Mouse (Mus musculus) right cerebral cortex, postnatal 25 days (tissue): ENCODE data around the gene Rbm5.

Experiments
- DNase-seq: peaks from one replicate; pipeline ENCODE4 v3.0.0; 2022

Rbm5 gene

DNA sequence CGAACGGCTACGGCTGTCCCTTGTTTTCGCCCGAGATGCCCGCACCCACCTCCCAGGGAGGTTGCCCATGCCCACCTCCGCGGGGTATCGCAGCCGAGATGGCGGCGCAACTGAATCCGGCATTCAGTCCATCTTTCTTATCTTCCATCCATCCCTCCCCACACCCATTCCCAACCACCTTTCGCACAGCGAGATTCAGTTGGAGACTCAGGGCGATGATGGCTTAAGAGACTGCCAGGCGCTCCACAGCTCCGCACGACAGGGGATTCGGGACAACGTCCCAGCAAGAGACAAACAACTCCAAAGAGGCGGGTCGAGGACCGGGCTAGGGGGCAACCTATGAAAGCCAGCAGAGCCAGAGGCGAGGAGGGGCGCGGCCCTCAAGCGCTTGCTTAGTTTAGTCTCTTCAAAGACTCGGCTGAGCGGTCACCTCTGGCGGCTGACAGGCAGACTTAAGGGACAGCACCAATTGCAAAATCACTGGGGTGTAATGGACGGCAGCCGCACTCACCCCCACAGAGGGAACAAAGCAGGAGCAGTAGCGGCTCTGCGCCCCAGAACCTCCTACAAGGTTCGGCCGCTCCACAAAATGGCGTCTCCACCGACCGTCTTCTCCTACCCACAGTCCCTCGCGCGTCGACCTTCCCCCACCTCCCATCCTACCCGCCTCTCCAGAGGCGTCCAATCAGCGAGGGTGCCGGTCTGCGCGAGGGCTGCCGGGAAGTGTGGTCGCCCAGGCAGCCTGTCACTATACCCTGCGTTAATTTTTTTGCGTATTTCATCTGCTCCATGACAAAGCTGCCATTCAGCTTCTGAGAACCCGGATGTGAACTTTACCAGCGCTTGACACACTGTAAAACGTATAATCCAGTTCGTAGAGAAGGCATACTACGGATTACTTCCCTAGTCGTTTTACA is at the start of gene Rbm5:
Gene Rbm5, minus strand, starts transcription at position 623 of the 917 bp plus-strand sequence.
- peak; percentile 95 for DNase-seq

GRCm38 (mm10) chr9:107812132-107812531 is 41.3 kb upstream of the Rbm5 start:
- DNase-seq = no peak

DNA sequence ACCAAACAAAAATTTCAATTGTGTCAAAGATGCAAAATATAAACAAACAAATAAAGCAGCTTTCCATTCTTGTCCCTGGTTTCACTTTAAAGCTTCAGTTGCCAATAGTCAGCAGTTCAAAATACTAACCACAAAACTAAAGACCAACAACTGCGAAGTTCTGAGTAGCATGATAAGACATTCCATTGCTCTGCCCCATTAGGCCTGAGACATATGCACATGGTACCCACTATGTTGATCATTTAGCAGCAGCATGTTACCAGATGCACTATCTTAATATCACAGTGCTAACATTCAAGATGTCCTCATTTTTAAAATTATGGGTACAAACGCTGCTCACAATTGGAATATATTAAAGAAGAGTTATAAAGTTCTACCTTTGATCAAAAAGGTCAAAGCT is 40.2 kb upstream of the Rbm5 start:
- no peak for DNase-seq

DNA sequence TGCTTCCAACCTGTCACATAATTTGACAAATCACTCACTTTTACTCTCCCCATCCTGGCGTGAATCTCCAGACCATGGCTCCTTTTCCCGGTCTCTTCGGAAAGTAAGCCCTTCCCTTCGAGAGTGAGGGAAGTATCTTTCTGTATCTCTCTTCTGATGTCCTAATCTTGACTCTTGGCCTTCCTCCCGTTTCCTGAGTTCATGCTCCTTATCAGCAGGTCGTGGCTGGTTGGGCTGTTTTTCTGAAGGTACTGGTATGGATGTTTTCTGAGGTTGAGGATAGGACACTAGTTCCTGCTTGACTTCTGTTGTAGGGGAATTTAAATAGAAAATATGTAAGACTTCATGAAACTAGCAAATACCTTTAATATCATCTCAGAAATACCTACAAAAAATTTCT is 20.9 kb upstream of the Rbm5 start:
- no peak for DNase-seq

DNA sequence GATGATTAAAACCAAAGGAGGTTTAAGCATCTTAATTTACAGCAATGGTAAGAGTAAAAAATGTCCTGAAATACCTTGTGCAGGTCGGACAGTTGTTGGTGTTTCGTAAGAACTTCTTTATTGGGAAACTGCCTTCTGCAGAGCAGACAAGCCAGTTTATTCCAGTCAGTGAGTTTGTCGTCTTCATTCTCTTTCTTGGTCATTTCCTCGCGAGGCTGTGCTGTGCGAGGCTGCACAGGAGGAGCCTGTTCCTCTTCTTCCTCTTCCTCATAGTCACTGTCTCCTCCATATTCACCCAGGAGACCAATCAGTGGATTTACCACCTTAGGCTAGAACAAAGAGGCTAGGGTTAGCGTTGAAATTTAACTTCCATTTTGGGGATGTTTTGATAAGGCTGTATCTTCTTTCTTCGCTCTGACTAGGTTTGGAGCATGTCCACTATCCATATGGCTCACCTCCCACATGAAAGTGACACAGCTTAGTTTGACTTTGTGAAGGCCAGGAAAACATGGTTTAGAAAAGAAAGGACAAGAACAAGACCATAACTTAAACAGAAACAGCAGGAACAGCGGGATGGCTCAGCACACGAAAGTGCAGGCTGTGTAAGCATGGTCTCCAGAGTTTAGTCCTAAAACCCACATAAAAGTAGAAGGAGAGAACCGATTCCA is 11.9 kb upstream of the Rbm5 start:
- peak; percentile 9 for DNase-seq

GRCm38 (mm10) chr9:107776809-107777208 is 6.0 kb upstream of the Rbm5 start:
- DNase-seq = no peak

DNA sequence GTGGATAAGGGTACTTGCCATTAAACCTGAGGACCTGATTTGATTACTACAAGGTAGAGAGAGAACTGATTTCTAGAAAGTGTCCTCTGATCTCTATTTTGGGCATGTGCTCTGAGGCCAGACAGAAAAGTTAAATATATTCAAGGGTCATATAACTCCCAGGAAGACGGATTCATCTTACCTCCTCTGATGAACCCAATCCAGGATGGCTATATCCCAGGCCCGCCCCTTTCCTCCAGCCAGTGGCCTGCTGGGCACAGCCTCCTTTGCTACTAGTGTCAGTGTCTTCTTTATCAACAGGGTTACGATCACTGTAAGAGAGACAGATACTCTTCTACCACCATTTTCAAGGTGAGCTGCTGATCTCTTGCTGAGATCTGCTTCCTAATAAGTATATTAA is 3.6 kb upstream of the Rbm5 start:
- DNase-seq = no peak

GRCm38 (mm10) chr9:107771782-107772181 is 986 bp upstream of the Rbm5 start:
- no peak for DNase-seq

DNA sequence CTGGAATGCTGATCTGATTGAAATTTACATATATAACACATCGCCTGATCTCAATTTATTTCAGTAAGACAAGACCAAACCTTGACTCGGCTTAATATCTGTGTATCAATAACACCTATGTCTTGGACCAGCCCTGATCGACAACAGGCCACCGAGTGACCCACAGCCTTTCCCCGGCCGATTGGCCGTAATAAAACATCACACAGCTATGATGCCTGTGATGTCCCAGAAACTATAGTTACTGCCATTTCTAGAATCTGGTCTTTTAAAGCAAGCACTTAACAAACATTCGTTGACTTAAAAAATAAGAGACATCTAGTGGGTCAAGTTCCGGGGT is 791 bp downstream of the Rbm5 start:
- DNase-seq = no peak

DNA sequence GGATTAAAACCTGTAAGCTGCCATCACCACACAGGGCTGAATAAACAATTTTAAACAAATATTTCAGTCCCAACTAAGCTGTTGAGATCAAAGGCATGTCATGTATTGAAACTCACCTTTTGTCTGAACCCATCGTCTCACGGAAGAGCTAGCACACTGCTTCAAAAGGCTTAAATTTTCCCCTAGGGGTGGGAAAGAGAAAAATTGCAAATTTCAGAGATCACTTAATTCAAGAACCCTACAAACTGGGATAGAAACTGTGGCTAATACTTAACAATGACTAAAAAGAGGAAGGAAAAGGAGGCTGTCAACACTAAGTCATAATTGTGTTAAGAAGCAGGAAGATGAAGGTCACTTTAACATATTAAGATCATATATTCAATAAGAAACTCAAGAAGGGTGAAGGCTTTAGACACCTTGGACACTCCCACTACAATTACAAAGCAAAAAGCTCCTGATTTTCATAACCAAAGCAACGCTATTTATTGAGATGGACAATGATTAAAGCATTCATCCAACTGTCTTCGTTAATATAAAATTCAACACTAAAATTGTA is 1.3 kb downstream of the Rbm5 start:
- DNase-seq = no peak

DNA sequence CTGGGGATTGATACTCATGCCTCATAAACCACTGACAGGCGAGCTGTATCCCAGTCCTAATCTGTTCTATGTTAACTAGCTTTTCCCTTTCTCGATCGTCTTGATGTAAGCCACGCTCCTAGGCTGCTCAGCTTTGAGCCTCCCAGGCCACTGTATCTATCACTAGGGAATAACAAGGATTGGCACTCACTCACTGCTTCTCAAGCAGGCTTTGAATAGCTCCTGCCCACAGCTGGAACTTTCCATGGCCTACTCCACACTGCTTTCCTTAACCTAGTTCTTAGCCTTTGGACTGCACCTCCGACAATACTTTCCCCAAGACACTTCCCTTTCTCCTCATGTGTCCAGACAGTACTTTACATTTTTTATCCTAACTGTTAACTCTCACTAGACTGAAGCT is 1.9 kb downstream of the Rbm5 start:
- no peak for DNase-seq

- no peak for DNase-seq
Observed at GRCm38 (mm10) chr9:107759593-107759992, 11.2 kb downstream of the Rbm5 start.

DNA sequence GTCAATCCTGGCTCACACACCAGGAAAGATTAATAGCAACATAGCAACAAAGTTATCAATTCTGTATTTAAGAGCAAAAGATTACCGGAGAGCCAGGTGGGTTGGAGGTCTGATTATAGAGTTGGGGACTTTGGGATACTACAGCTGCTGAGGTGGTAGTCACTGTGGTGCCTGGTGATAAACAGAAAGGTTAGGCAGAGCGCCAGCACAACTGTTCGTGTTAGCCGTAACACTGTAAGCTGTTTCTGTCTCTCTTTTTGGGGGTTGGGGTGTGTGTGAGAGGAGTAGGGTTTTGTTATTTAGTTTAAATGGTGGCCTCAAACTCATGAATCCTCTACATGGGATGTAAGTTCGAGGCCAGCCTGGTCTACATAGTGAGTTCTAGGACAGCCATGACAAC is 20.4 kb downstream of the Rbm5 start:
- DNase-seq = no peak

DNA sequence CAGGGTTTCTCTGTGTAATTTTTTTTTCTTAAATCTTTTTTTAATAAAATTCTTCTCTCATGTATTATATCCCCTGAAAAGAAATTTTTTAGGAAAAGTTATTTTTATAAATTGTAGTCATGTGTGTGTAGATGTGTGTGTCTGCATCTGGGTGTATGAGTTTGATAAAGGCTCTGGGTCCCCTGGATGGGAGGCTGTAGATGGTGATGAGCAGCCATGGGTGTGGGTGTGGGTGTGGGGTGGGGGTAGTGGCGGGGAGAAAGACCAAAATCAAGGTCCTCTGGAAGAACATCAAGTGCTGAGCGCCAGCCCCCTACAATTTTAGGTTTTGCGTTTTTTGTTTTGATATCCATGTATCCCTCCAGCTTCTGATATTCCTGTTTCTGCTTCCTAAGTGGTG is 22.7 kb downstream of the Rbm5 start:
- DNase-seq = no peak

DNA sequence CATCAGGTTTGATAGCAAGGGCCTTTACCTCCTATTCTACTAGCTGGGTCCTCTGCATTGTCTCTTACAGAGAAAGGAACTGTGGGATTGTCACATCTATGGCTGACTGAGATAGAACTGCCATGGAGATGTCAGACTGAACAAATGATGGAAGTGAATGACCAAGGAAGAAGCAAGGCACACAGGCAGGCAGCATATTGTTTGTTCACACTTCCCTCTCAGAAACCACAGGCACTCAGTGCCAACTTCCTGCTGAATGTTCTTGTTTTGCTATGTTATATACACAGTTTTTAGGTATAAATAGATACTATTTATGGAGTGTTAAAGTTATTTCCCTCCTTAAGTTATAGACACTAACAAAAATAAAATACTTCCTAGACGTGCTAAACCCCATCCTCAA is 23.5 kb downstream of the Rbm5 start:
- DNase-seq = no peak

GRCm38 (mm10) chr9:107746679-107747078 is 24.1 kb downstream of the Rbm5 start:
- no peak for DNase-seq

DNA sequence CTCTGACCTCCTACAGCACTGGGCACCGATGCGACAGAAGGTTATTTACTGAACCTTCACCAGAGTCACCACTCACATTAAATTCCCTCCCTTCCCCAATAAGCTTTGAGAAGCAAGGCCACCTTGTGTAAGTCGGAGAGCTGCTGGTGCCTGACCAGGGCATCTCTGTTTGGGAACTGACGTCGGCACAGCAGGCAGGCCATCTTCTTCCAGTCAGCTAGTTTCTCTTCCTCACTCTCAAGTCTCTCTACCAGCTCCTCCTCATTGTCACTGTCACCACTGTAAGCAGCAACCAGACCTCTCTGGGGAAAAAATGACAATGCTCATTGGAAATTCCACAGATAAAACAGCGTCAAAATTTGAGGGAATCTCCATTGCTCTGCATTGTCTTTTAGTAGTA is 26.7 kb downstream of the Rbm5 start:
- no peak for DNase-seq

GRCm38 (mm10) chr9:107738841-107739202 is 32.0 kb downstream of the Rbm5 start:
- DNase-seq = no peak

- peak; percentile 83 for DNase-seq
Observed at GRCm38 (mm10) chr9:107738020-107738840, 32.6 kb downstream of the Rbm5 start.

GRCm38 (mm10) chr9:107736185-107736485 is 34.7 kb downstream of the Rbm5 start:
- DNase-seq = no peak

- DNase-seq = no peak
Observed at GRCm38 (mm10) chr9:107735356-107736184, 35.2 kb downstream of the Rbm5 start.

- no peak for DNase-seq
Observed at GRCm38 (mm10) chr9:107734567-107734971, 36.2 kb downstream of the Rbm5 start.

DNA sequence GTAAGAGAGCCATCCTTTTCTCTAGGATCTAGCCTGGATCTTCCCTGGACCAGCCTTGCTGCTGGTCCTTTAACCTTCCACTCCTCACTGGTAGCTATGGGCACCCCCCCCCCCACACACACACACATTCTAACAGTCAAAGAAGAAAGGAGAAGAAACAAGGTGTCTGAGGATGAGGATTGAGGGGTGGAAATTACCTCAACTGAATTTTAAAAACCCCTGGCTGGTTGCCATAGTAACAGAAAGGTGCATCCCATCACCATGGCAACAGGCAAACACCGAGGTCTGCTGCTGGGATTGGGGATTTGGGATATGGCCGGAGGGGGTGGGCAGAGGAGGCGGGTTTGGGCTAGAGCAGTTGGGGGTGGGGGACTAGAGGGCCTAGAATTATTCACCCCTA is 41.1 kb downstream of the Rbm5 start:
- no peak for DNase-seq
